Comparison of ENCODE assay signal across 8 mouse cellular contexts in genomic region chr10:61254761-61255160, GRCm38 (mm10). TPM values are rescaled to one million over a fixed set of nuclear protein-coding genes. Genes with fewer than 3 reads are reported as not detected.
DNase-seq lines count a peak whose midpoint lies in the region.

No protein-coding gene starts in this region.

- peak; percentile 35 for DNase-seq in gastrocnemius, adult 18-20 months (ENCODE audit: low spot score)
- DNase-seq in gastrocnemius, postnatal 25 days = no peak
- peak; percentile 21 for DNase-seq in right cerebral cortex, adult 18-20 months
- no peak for DNase-seq in right cerebral cortex, postnatal 14 days
- peak; percentile 40 for DNase-seq in layer of hippocampus, adult 11-12 months (ENCODE audit: low spot score)
- DNase-seq in spleen, adult 18-20 months = no peak
- no peak for DNase-seq in embryo, embryonic 11 days
- no peak for DNase-seq in adrenal gland, adult (ENCODE audit: inconsistent age in 2 of 2, low spot score in 1 of 2)

RNA-seq across cellular contexts. Expression of gene Adamts14, which starts 18.5 kb away (rescaled TPM):
- total RNA-seq in gastrocnemius, adult 18-20 months (2021) = 1 to 10 TPM in 1 of 2 experiments, under 1 TPM in 1; 0.88 to 1.2 TPM
- total RNA-seq in gastrocnemius, postnatal 25 days (2021) = 1 to 10 TPM; 2.1 to 2.4 TPM

RNA-seq across cellular contexts. Expression of gene Prf1, which starts 42.9 kb away (rescaled TPM):
- total RNA-seq in gastrocnemius, adult 18-20 months (2021) = not detected
- not detected for total RNA-seq in gastrocnemius, postnatal 25 days (2021)

Comparison
In these comparisons a context has a peak if more than half of its experiments do, and no peak if none do; other contexts are left out.
1. DNase-seq: peak in gastrocnemius, adult 18-20 months (single experiment), right cerebral cortex, adult 18-20 months (single experiment) and layer of hippocampus, adult 11-12 months (single experiment); none in gastrocnemius, postnatal 25 days (single experiment), right cerebral cortex, postnatal 14 days (single experiment), spleen, adult 18-20 months (0 of 2), embryo, embryonic 11 days (single experiment) and adrenal gland, adult (0 of 2).